Comparison of ENCODE assay signal across 8 mouse cellular contexts in the genomic region with DNA sequence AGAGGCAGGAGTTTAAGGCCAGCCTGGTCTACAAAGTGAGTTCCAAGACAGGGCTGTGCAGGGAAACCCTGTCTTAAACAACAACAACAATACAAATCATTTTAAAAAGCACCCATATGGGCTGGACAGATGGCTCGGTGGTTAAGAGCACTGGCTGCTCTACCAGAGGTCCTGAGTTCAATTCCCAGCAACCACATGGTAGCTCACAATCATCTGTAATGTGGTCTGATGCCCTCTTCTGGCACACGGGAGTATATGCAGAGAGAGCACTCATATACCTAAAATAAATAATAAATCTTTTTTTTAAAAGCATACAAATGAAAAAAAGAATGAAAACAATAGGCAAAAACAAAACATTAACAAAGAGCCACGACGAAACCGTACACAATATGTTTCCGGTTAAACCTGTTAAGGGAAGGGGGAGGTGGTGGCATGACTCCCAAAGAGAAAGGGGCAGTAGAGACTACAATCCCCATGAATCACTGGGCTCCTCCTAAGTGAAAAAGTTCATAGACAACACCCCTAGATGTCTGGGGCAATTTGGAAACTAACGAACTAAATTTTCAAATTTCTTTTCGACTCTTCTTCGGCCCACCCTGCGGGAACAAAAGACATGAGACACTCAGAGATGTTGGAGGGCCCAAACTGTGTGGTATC. TPM values are rescaled to one million over a fixed set of nuclear protein-coding genes. Genes with fewer than 3 reads are reported as not detected.
DNase-seq lines count a peak whose midpoint lies in the region; ATAC-seq and TF ChIP-seq lines count a peak whose summit lies in the region.

No protein-coding gene starts in this region.

- H3K9me3 ChIP-seq in forebrain, embryonic 15.5 days: no peaks in the 10 kb centered on the region
- H3K9me3 ChIP-seq in liver, embryonic 15.5 days (replicated peaks): no peaks in the 10 kb centered on the region

- H3K27me3 ChIP-seq in forebrain, embryonic 15.5 days: no peaks in the 10 kb centered on the region
- H3K27me3 ChIP-seq in liver, embryonic 15.5 days: no peaks in the 10 kb centered on the region

- WGBS in forebrain, embryonic 15.5 days: 2% methylated on average over 10 of the region's 10 CpGs
- under 1% methylated on average over 10 of the region's 10 CpGs for WGBS in liver, embryonic 15.5 days (ENCODE audit: insufficient replicate concordance)

- H3K9ac ChIP-seq in forebrain, embryonic 15.5 days (replicated peaks): peak overlapping the region; percentile 66
- H3K9ac ChIP-seq in liver, embryonic 15.5 days: peak overlapping the region; percentile 69

- DNase-seq in layer of hippocampus, adult 2 months (ENCODE audit: low spot score in 2 of 2): no peak
- DNase-seq in layer of hippocampus, adult 9-11 months: no peak
- DNase-seq in retina, postnatal 7 days (ENCODE audit: low read depth, low spot score): peak; percentile 66
- no peak for DNase-seq in left cerebral cortex, postnatal 14 days (ENCODE audit: low spot score in 2 of 2)
- DNase-seq in adrenal gland, adult (ENCODE audit: inconsistent age in 2 of 2, low spot score in 1 of 2): no peak

- peak overlapping the region; percentile 94 for H3K4me2 ChIP-seq in forebrain, embryonic 15.5 days (replicated peaks)
- peak overlapping the region; percentile 97 for H3K4me2 ChIP-seq in liver, embryonic 15.5 days

- no peak for TF ChIP-seq POLR2A in bone marrow macrophage, adult 2 months (IDR thresholded peaks at IDR 0.05; ENCODE audit: borderline replicate concordance, low read depth, low read length)

- peak overlapping the region; percentile 97 for H3K27ac ChIP-seq in layer of hippocampus, adult 2 months
- peak overlapping the region; percentile 83 for H3K27ac ChIP-seq in bone marrow macrophage, adult 2 months (ENCODE audit: insufficient read depth, low read depth, low read length)
- peak overlapping the region; percentile 99 for H3K27ac ChIP-seq in forebrain, embryonic 15.5 days (replicated peaks)
- H3K27ac ChIP-seq in liver, embryonic 15.5 days (replicated peaks): peak overlapping the region; percentile 95

- TF ChIP-seq CTCF in layer of hippocampus, adult 2 months (conservative IDR thresholded peaks at IDR 0.05): peak; percentile 85
- TF ChIP-seq CTCF in bone marrow macrophage, adult 2 months (IDR thresholded peaks at IDR 0.05; ENCODE audit: low read depth, low read length): 0 out of 2 replicates have a peak, but pooled peaks have one; percentile 10

- H3K36me3 ChIP-seq in forebrain, embryonic 15.5 days: peaks cover 33% of the 10 kb centered on the region
- H3K36me3 ChIP-seq in liver, embryonic 15.5 days (replicated peaks): peaks cover 33% of the 10 kb centered on the region

- peak overlapping the region; percentile 69 for H3K4me3 ChIP-seq in layer of hippocampus, adult 2 months
- peak overlapping the region; percentile 89 for H3K4me3 ChIP-seq in bone marrow macrophage, adult 2 months (ENCODE audit: insufficient read depth, low read length)
- H3K4me3 ChIP-seq in forebrain, embryonic 15.5 days: peak overlapping the region; percentile 74
- H3K4me3 ChIP-seq in liver, embryonic 15.5 days (replicated peaks): peak overlapping the region; percentile 72

- ATAC-seq in forebrain, embryonic 15.5 days (replicated peaks): peak; percentile 68
- ATAC-seq in liver, embryonic 15.5 days (ENCODE audit: insufficient read depth): peak; percentile 43

- peaks cover 5% of the 10 kb centered on the region for H3K4me1 ChIP-seq in bone marrow macrophage, adult 2 months (ENCODE audit: control insufficient read depth, insufficient read depth, low read length)
- H3K4me1 ChIP-seq in forebrain, embryonic 15.5 days: peaks cover 21% of the 10 kb centered on the region
- peaks cover 27% of the 10 kb centered on the region for H3K4me1 ChIP-seq in liver, embryonic 15.5 days (replicated peaks)

- intact Hi-C loops in left cerebral cortex, postnatal 14 days (cut with DNase I): loop anchor here (5.0 kb wide), 1 partner anchor 59 kb away; a partner anchor contains a TSS

RNA-seq across cellular contexts. Expression of a gene that starts 0.4 kb away (rescaled TPM):
- 1 to 10 TPM; 2.7 to 4.8 TPM for total RNA-seq in layer of hippocampus, adult 2 months (2021)
- polyA plus RNA-seq in bone marrow macrophage, adult 2 months (2012; ENCODE audit: insufficient read depth, insufficient read length, missing spikeins): 12.0 and 14.6 TPM in 2 replicates
- 9.3 and 10.4 TPM in 2 replicates for polyA plus RNA-seq in forebrain, embryonic 15.5 days (2015; fragmentation: Nextera tagmentation; extraction: Ambion mirVana)
- 4.9 and 5.3 TPM in 2 replicates for polyA plus RNA-seq in liver, embryonic 15.5 days (2015; fragmentation: Nextera tagmentation; extraction: Ambion mirVana)
- 10 to 100 TPM in 1 of 2 experiments, 1 to 10 TPM in 1; 5.3 to 10.8 TPM for total RNA-seq in left cerebral cortex, postnatal 14 days (2021)

RNA-seq across cellular contexts. Expression of a gene that starts 0.5 kb away (rescaled TPM):
- total RNA-seq in layer of hippocampus, adult 2 months (2021): 1 to 10 TPM; 4.0 to 4.1 TPM
- polyA plus RNA-seq in bone marrow macrophage, adult 2 months (2012; ENCODE audit: insufficient read depth, insufficient read length, missing spikeins): 8.8 and 12.2 TPM in 2 replicates
- polyA plus RNA-seq in forebrain, embryonic 15.5 days (2015; fragmentation: Nextera tagmentation; extraction: Ambion mirVana): 12.3 and 13.9 TPM in 2 replicates
- 2.0 and 2.7 TPM in 2 replicates for polyA plus RNA-seq in liver, embryonic 15.5 days (2015; fragmentation: Nextera tagmentation; extraction: Ambion mirVana)
- total RNA-seq in left cerebral cortex, postnatal 14 days (2021): 1 to 10 TPM; 2.7 to 3.8 TPM

RNA-seq across cellular contexts. Expression of a gene that starts 8.1 kb away (rescaled TPM):
- 10 to 100 TPM; 45.5 to 47.6 TPM for total RNA-seq in layer of hippocampus, adult 2 months (2021)
- 29.6 and 44.3 TPM in 2 replicates for polyA plus RNA-seq in bone marrow macrophage, adult 2 months (2012; ENCODE audit: insufficient read depth, insufficient read length, missing spikeins)
- 58.9 and 63.3 TPM in 2 replicates for polyA plus RNA-seq in forebrain, embryonic 15.5 days (2015; fragmentation: Nextera tagmentation; extraction: Ambion mirVana)
- 23.4 and 26.1 TPM in 2 replicates for polyA plus RNA-seq in liver, embryonic 15.5 days (2015; fragmentation: Nextera tagmentation; extraction: Ambion mirVana)
- 10 to 100 TPM; 37.5 to 39.0 TPM for total RNA-seq in left cerebral cortex, postnatal 14 days (2021)

RNA-seq across cellular contexts. Expression of a gene that starts 11.5 kb away (rescaled TPM):
- total RNA-seq in layer of hippocampus, adult 2 months (2021): 10 to 100 TPM; 71.4 to 90.8 TPM
- 62.1 and 74.5 TPM in 2 replicates for polyA plus RNA-seq in bone marrow macrophage, adult 2 months (2012; ENCODE audit: insufficient read depth, insufficient read length, missing spikeins)
- 118 and 122 TPM in 2 replicates for polyA plus RNA-seq in forebrain, embryonic 15.5 days (2015; fragmentation: Nextera tagmentation; extraction: Ambion mirVana)
- polyA plus RNA-seq in liver, embryonic 15.5 days (2015; fragmentation: Nextera tagmentation; extraction: Ambion mirVana): 32.4 and 35.4 TPM in 2 replicates
- 10 to 100 TPM; 60.2 to 61.4 TPM for total RNA-seq in left cerebral cortex, postnatal 14 days (2021)

RNA-seq across cellular contexts. Expression of a gene that starts 11.6 kb away (rescaled TPM):
- total RNA-seq in layer of hippocampus, adult 2 months (2021): 10 to 100 TPM in 1 of 2 experiments, 1 to 10 TPM in 1; 9.0 to 11.4 TPM
- polyA plus RNA-seq in bone marrow macrophage, adult 2 months (2012; ENCODE audit: insufficient read depth, insufficient read length, missing spikeins): 7.9 and 12.2 TPM in 2 replicates
- 21.7 and 22.7 TPM in 2 replicates for polyA plus RNA-seq in forebrain, embryonic 15.5 days (2015; fragmentation: Nextera tagmentation; extraction: Ambion mirVana)
- 3.4 and 4.1 TPM in 2 replicates for polyA plus RNA-seq in liver, embryonic 15.5 days (2015; fragmentation: Nextera tagmentation; extraction: Ambion mirVana)
- 1 to 10 TPM; 3.8 to 4.6 TPM for total RNA-seq in left cerebral cortex, postnatal 14 days (2021)
